In the genomic region with DNA sequence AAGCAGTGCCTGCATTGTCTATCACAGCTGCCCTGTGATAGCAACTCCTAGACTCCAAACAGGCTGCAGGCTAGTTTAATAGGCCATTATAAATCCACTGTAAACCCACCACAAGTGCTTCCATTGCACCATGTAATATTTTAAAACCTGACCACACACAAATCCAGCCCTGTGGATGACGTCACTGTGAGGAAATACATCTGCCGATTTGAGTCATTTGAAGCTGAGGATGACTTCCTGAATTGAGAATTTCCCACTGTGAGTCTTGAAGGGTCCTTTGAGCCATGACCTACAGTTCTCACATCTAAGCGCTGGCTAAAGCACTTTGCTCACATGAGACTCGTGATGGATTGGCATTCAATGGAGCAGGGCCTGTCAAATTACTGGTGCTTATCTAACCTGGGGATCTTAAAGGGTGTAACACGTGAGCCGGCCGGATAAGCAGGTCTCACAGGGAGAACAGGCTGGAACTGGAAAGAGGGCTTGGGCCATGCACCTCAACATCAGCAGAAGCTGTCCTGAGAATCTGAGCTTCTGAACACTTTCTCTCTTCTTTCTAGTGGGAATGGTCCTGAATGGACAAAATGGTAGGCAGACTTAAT, we compare ENCODE assay signal across 16 mouse cellular contexts. TPM values are rescaled to one million over a fixed set of nuclear protein-coding genes. Genes with fewer than 3 reads are reported as not detected.
DNase-seq lines count a peak whose midpoint lies in the region; ATAC-seq and TF ChIP-seq lines count a peak whose summit lies in the region.
"Had no signal": no experiment of that assay in that cellular context is flagged by ENCODE, and none has a peak within 500 bp of the region (broad histone marks: within the 10 kb centered on the region; RNA-seq: fewer than 3 reads in every experiment).

No protein-coding gene starts in this region.

- no peak for TF ChIP-seq CTCF in stomach, postnatal 0 days (IDR thresholded peaks at IDR 0.05; ENCODE audit: low read depth)

- H3K9me3 ChIP-seq in heart, embryonic 16.5 days (replicated peaks; ENCODE audit: control insufficient read depth, low read length): no peaks in the 10 kb centered on the region
- no peaks in the 10 kb centered on the region for H3K9me3 ChIP-seq in kidney, embryonic 16.5 days (ENCODE audit: low read length)
- no peaks in the 10 kb centered on the region for H3K9me3 ChIP-seq in stomach, postnatal 0 days (ENCODE audit: control insufficient read depth, low read length)
- H3K9me3 ChIP-seq: heart, embryonic 12.5 days; hindbrain, embryonic 13.5 days; limb, embryonic 12.5 days had no signal

- no peaks in the 10 kb centered on the region for H3K36me3 ChIP-seq in heart, embryonic 16.5 days (ENCODE audit: control insufficient read depth, insufficient read depth)
- no peaks in the 10 kb centered on the region for H3K36me3 ChIP-seq in kidney, embryonic 16.5 days (ENCODE audit: insufficient read depth, low read length)
- no peaks in the 10 kb centered on the region for H3K36me3 ChIP-seq in stomach, postnatal 0 days (ENCODE audit: control insufficient read depth, insufficient read depth, low read length)
- H3K36me3 ChIP-seq: heart, embryonic 12.5 days; hindbrain, embryonic 13.5 days; limb, embryonic 12.5 days had no signal

- no peak for DNase-seq in heart, postnatal 25 days (ENCODE audit: low spot score)
- DNase-seq in fat pad, adult 2 months (ENCODE audit: extremely low read depth, low read depth, low spot score): peak; percentile 16
- DNase-seq in stomach, postnatal 0 days (ENCODE audit: low spot score): no peak
- no peak for DNase-seq in cerebellum, postnatal 14 days
- DNase-seq in left cerebral cortex, postnatal 14 days (ENCODE audit: low spot score in 2 of 2): no peak
- DNase-seq in left cerebral cortex, adult 18-20 months (ENCODE audit: low spot score in 2 of 2): no peak
- DNase-seq: adrenal gland, adult 2 months; embryo, embryonic 11 days; layer of hippocampus, adult 9-11 months; liver, postnatal 0 days; thymus, postnatal 4 days had no signal

- H3K4me1 ChIP-seq in heart, embryonic 16.5 days (ENCODE audit: control insufficient read depth, insufficient read depth, low read length): no peaks in the 10 kb centered on the region
- H3K4me1 ChIP-seq in kidney, embryonic 16.5 days (ENCODE audit: insufficient read depth, low read length): no peaks in the 10 kb centered on the region
- H3K4me1 ChIP-seq in stomach, postnatal 0 days (replicated peaks; ENCODE audit: control insufficient read depth, insufficient read depth): no peaks in the 10 kb centered on the region
- H3K4me1 ChIP-seq: limb, embryonic 12.5 days had no signal

- no peak overlapping the region for H3K27ac ChIP-seq in heart, embryonic 16.5 days (ENCODE audit: low read length)
- H3K27ac ChIP-seq in kidney, embryonic 16.5 days (ENCODE audit: low read length): no peak overlapping the region
- H3K27ac ChIP-seq in stomach, postnatal 0 days (replicated peaks): no peak overlapping the region
- H3K27ac ChIP-seq: hindbrain, embryonic 13.5 days; limb, embryonic 12.5 days had no signal

- peak; percentile 28; the same call in 1 of the 2 replicates for ATAC-seq in heart, embryonic 16.5 days (replicated peaks; ENCODE audit: extremely low read depth, insufficient read depth, low FRiP score)
- peak; percentile 85 for ATAC-seq in kidney, embryonic 16.5 days (ENCODE audit: low FRiP score, low TSS enrichment)
- ATAC-seq in stomach, postnatal 0 days (ENCODE audit: low FRiP score, low TSS enrichment): no peak; the same call in 1 of the 2 replicates
- ATAC-seq: liver, postnatal 0 days had no signal

- H3K4me3 ChIP-seq in heart, embryonic 16.5 days (ENCODE audit: low read length): no peak overlapping the region
- no peak overlapping the region for H3K4me3 ChIP-seq in kidney, embryonic 16.5 days (ENCODE audit: low read length)
- no peak overlapping the region for H3K4me3 ChIP-seq in stomach, postnatal 0 days (ENCODE audit: low read depth, low read length)
- H3K4me3 ChIP-seq: heart, embryonic 12.5 days; hindbrain, embryonic 13.5 days; limb, embryonic 12.5 days had no signal

- no peaks in the 10 kb centered on the region for H3K27me3 ChIP-seq in heart, embryonic 16.5 days (ENCODE audit: control insufficient read depth, insufficient read depth, low read length)
- H3K27me3 ChIP-seq in kidney, embryonic 16.5 days (ENCODE audit: insufficient read depth, low read length): no peaks in the 10 kb centered on the region; the same call in 1 of the 2 replicates
- H3K27me3 ChIP-seq in stomach, postnatal 0 days (ENCODE audit: control insufficient read depth, insufficient read depth, low read length): no peaks in the 10 kb centered on the region
- H3K27me3 ChIP-seq: heart, embryonic 12.5 days; hindbrain, embryonic 13.5 days; limb, embryonic 12.5 days had no signal

- WGBS in heart, embryonic 16.5 days: 45% methylated on average over 7 of the region's 7 CpGs
- WGBS in kidney, embryonic 16.5 days: 31% methylated on average over 7 of the region's 7 CpGs
- 29% methylated on average over 7 of the region's 7 CpGs for WGBS in stomach, postnatal 0 days

- peak; percentile 59 for TF ChIP-seq EP300 in stomach, postnatal 0 days (optimal IDR thresholded peaks at IDR 0.05)

- H3K4me2 ChIP-seq in heart, embryonic 16.5 days (ENCODE audit: low read depth, low read length): no peak overlapping the region
- no peak overlapping the region for H3K4me2 ChIP-seq in kidney, embryonic 16.5 days (replicated peaks; ENCODE audit: low read depth, low read length)
- H3K4me2 ChIP-seq in stomach, postnatal 0 days (replicated peaks; ENCODE audit: low read depth): no peak overlapping the region
- H3K4me2 ChIP-seq: heart, embryonic 12.5 days; hindbrain, embryonic 13.5 days; limb, embryonic 12.5 days had no signal

- no peak overlapping the region for H3K9ac ChIP-seq in heart, embryonic 16.5 days (ENCODE audit: low read length)
- H3K9ac ChIP-seq in kidney, embryonic 16.5 days (replicated peaks; ENCODE audit: low read length): no peak overlapping the region
- no peak overlapping the region for H3K9ac ChIP-seq in stomach, postnatal 0 days (ENCODE audit: low read length)
- H3K9ac ChIP-seq: heart, embryonic 12.5 days; hindbrain, embryonic 13.5 days; limb, embryonic 12.5 days; liver, postnatal 0 days had no signal

- intact Hi-C loops in heart, postnatal 25 days (cut with DNase I): no loop called here
- intact Hi-C loops in left cerebral cortex, postnatal 14 days (cut with DNase I): no loop called here

RNA-seq across cellular contexts. Expression of gene Prkcq, which starts 40.2 kb away (rescaled TPM):
- 3.1 and 5.9 TPM in 2 replicates for polyA plus RNA-seq in heart, embryonic 16.5 days (2015; fragmentation: Nextera tagmentation; extraction: Ambion mirVana)
- 1 to 10 TPM; 1.6 to 2.0 TPM for total RNA-seq in heart, postnatal 25 days (2021)
- polyA plus RNA-seq in kidney, embryonic 16.5 days (2015; fragmentation: Nextera tagmentation; extraction: Ambion mirVana): 5.0 and 5.5 TPM in 2 replicates
- polyA plus RNA-seq in stomach, postnatal 0 days (2015; fragmentation: Nextera tagmentation; extraction: Ambion mirVana): 0.91 and 1.2 TPM in 2 replicates
- 10 to 100 TPM in 1 of 2 experiments, 1 to 10 TPM in 1; 9.4 to 12.7 TPM for total RNA-seq in left cerebral cortex, postnatal 14 days (2021)
- 1 to 10 TPM; 5.7 to 5.9 TPM for total RNA-seq in left cerebral cortex, adult 18-20 months (2021)
